Mouse (Mus musculus): ENCODE measurements around the gene S1pr1. TPM values are rescaled to one million over a fixed set of nuclear protein-coding genes. Genes with fewer than 3 reads are reported as not detected.

S1pr1 gene
- total RNA-seq, 2 experiments from 2014 or later = 17.9 to 24.8 TPM

GRCm38 (mm10) chr3:115675546-115676535, 39.0 kb downstream of the S1pr1 start:
- DNase-seq (ENCODE audit: low spot score) = no peak

- no peak for DNase-seq (ENCODE audit: low spot score)
Observed at GRCm38 (mm10) chr3:115674665-115675064, 40.2 kb downstream of the S1pr1 start.

GRCm38 (mm10) chr3:115673663-115674157, 41.2 kb downstream of the S1pr1 start:
- DNase-seq (ENCODE audit: low spot score) = no peak

- no peak for DNase-seq (ENCODE audit: low spot score)
Observed at GRCm38 (mm10) chr3:115672965-115673662, 41.8 kb downstream of the S1pr1 start.

GRCm38 (mm10) chr3:115669230-115669629, 45.6 kb downstream of the S1pr1 start:
- DNase-seq (ENCODE audit: low spot score) = no peak

- no peak for DNase-seq (ENCODE audit: low spot score)
Observed at GRCm38 (mm10) chr3:115667182-115667581, 47.7 kb downstream of the S1pr1 start.

GRCm38 (mm10) chr3:115666547-115666946, 48.3 kb downstream of the S1pr1 start:
- no peak for DNase-seq (ENCODE audit: low spot score)

- no peak for DNase-seq (ENCODE audit: low spot score)
Observed at GRCm38 (mm10) chr3:115664497-115664896, 50.4 kb downstream of the S1pr1 start.

- DNase-seq (ENCODE audit: low spot score) = peak; percentile 26
Observed at GRCm38 (mm10) chr3:115660701-115661460, 54.0 kb downstream of the S1pr1 start.

Other genes with a start within 250 kb of the S1pr1 start
- 1 to 10 TPM; 4.5 to 5.5 TPM for gene Dph5, start 172.8 kb upstream of the S1pr1 start, total RNA-seq (2021)